Mouse (Mus musculus) urinary bladder, postnatal 10 days (tissue): ENCODE data around the gene Ccdc117.
"Not testable (repeated sequence)": the region's sequence is repeated elsewhere in the genome, so short reads cannot be mapped to it uniquely, and the experiment has no call there.

ENCODE experiments used
- DNase-seq: peaks from one replicate; pipeline ENCODE4 v3.0.0; 2022; ENCODE audit warnings: low spot score

The Ccdc117 gene

GRCm38 (mm10) chr11:5541799-5542481 is at the start of gene Ccdc117:
Gene Ccdc117 (minus strand): TSS chr11:5542187.
- DNase-seq, result peak; percentile 52

- DNase-seq, result no peak
Observed at GRCm38 (mm10) chr11:5575046-5575445, 33.1 kb upstream of the Ccdc117 start.

GRCm38 (mm10) chr11:5573821-5574220 is 31.8 kb upstream of the Ccdc117 start:
- DNase-seq, result no peak

GRCm38 (mm10) chr11:5571856-5572255 is 29.9 kb upstream of the Ccdc117 start:
- DNase-seq, result no peak

- no peak for DNase-seq
Observed at GRCm38 (mm10) chr11:5569474-5569873, 27.5 kb upstream of the Ccdc117 start, which contains the start of gene Ankrd36. Gene Ankrd36 (plus strand): TSS chr11:5569684.

- no peak for DNase-seq
Observed at GRCm38 (mm10) chr11:5568082-5568481, 26.1 kb upstream of the Ccdc117 start.

- no peak for DNase-seq
Observed at GRCm38 (mm10) chr11:5567654-5568053, 25.7 kb upstream of the Ccdc117 start.

- no peak for DNase-seq
Observed at GRCm38 (mm10) chr11:5566506-5566905, 24.5 kb upstream of the Ccdc117 start.

GRCm38 (mm10) chr11:5565596-5565995 is 23.6 kb upstream of the Ccdc117 start:
- DNase-seq, result no peak

- no peak for DNase-seq
Observed at GRCm38 (mm10) chr11:5563898-5564297, 21.9 kb upstream of the Ccdc117 start.

GRCm38 (mm10) chr11:5562625-5563268 is 20.8 kb upstream of the Ccdc117 start:
- DNase-seq, result no peak

- no peak for DNase-seq
Observed at GRCm38 (mm10) chr11:5560273-5560672, 18.3 kb upstream of the Ccdc117 start.

- no peak for DNase-seq
Observed at GRCm38 (mm10) chr11:5551931-5552330, 9.9 kb upstream of the Ccdc117 start.

GRCm38 (mm10) chr11:5551430-5551829 is 9.4 kb upstream of the Ccdc117 start:
- DNase-seq, result no peak

GRCm38 (mm10) chr11:5546693-5547092 is 4.7 kb upstream of the Ccdc117 start:
- DNase-seq, result no peak

- no peak for DNase-seq
Observed at GRCm38 (mm10) chr11:5545457-5545856, 3.5 kb upstream of the Ccdc117 start.

- DNase-seq, result not testable (repeated sequence)
Observed at GRCm38 (mm10) chr11:5544709-5545108, 2.7 kb upstream of the Ccdc117 start.

GRCm38 (mm10) chr11:5543281-5543680 is 1.3 kb upstream of the Ccdc117 start:
- no peak for DNase-seq

- no peak for DNase-seq
Observed at GRCm38 (mm10) chr11:5542482-5543185, 647 bp upstream of the Ccdc117 start.

- no peak for DNase-seq
Observed at GRCm38 (mm10) chr11:5541230-5541798, 673 bp downstream of the Ccdc117 start.

GRCm38 (mm10) chr11:5540331-5540730 is 1.7 kb downstream of the Ccdc117 start:
- DNase-seq, result no peak

GRCm38 (mm10) chr11:5537454-5537853 is 4.5 kb downstream of the Ccdc117 start:
- DNase-seq, result not testable (repeated sequence)

GRCm38 (mm10) chr11:5533108-5533507 is 8.9 kb downstream of the Ccdc117 start:
- no peak for DNase-seq
